Mouse (Mus musculus): Measurements from ENCODE around the gene Mab21l1.

DNA sequence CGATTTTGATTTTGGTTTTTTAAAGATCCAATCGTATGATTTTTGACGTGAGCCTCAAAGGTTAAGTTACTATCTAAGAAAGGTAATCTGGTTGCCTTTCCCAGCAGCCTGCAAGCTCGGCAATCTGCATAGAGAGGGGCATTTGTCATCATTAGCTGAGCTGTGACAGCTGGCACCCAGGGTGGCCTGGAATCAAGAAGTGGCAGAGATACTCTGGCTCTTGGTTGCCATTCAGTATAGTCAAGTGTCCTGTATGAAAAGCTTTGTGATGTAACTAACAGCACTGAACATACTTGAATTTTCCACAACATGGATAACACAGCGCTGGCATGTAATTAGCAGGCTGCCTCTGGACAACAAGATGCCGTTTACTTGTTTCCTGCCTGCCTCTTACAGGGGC, 8.1 kb upstream of the Mab21l1 start:
- TF ChIP-seq CTCF (IDR thresholded peaks at IDR 0.05; ENCODE audit: low read depth) (no peak), EP300 (IDR thresholded peaks at IDR 0.05; ENCODE audit: low read depth) (no peak)
